30 mouse cellular contexts compared by ENCODE assay signal in genomic region chr5:120493873-120494395, GRCm38 (mm10). TPM values are rescaled to one million over a fixed set of nuclear protein-coding genes. Genes with fewer than 3 reads are reported as not detected.
DNase-seq lines count a peak whose midpoint lies in the region; ATAC-seq and TF ChIP-seq lines count a peak whose summit lies in the region.
"Had no signal": no experiment of that assay in that cellular context is flagged by ENCODE, and none has a peak within 500 bp of the region (broad histone marks: within the 10 kb centered on the region; RNA-seq: fewer than 3 reads in every experiment).

No protein-coding gene starts in this region.

- no peak for DNase-seq in frontal cortex, postnatal 10 days (ENCODE audit: low spot score in 2 of 2)
- DNase-seq in brain, embryonic 14.5 days (ENCODE audit: low read depth) = peak; percentile 42
- DNase-seq: adrenal gland, adult 8-10 months; cerebellum, adult 9-10 months; heart, postnatal 4 days; kidney, adult 8-10 months; kidney, postnatal 10 days; liver, embryonic 13.5 days; lung, adult 2 months; lung, postnatal 14 days; right cerebral cortex, postnatal 14 days; spleen, adult 18-20 months had no signal

- peaks cover 76% of the 10 kb centered on the region for H3K36me3 ChIP-seq in megakaryocyte, embryonic 14.5 days (replicated peaks; ENCODE audit: low read length)
- H3K36me3 ChIP-seq in hindbrain, embryonic 15.5 days = no peaks in the 10 kb centered on the region

- H3K9me3 ChIP-seq in megakaryocyte, embryonic 14.5 days = no peaks in the 10 kb centered on the region
- H3K9me3 ChIP-seq in hindbrain, embryonic 15.5 days = no peaks in the 10 kb centered on the region
- H3K9me3 ChIP-seq: embryonic facial prominence, embryonic 13.5 days; heart, embryonic 15.5 days; intestine, embryonic 15.5 days; limb, embryonic 12.5 days; liver, embryonic 13.5 days; midbrain, embryonic 13.5 days had no signal

- H3K4me3 ChIP-seq in megakaryocyte, embryonic 14.5 days (replicated peaks) = peak overlapping the region; percentile 20
- no peak overlapping the region for H3K4me3 ChIP-seq in hindbrain, embryonic 15.5 days
- H3K4me3 ChIP-seq: embryonic facial prominence, embryonic 13.5 days; erythroblast, embryonic 14.5 days; heart, embryonic 15.5 days; intestine, embryonic 15.5 days; limb, embryonic 12.5 days; liver, embryonic 13.5 days; midbrain, embryonic 13.5 days had no signal

- no peak overlapping the region for H3K9ac ChIP-seq in hindbrain, embryonic 15.5 days
- H3K9ac ChIP-seq: embryonic facial prominence, embryonic 13.5 days; heart, embryonic 15.5 days; intestine, embryonic 15.5 days; limb, embryonic 12.5 days; liver, embryonic 13.5 days; midbrain, embryonic 13.5 days had no signal

- H3K4me2 ChIP-seq in hindbrain, embryonic 15.5 days = no peak overlapping the region
- H3K4me2 ChIP-seq: embryonic facial prominence, embryonic 13.5 days; heart, embryonic 15.5 days; intestine, embryonic 15.5 days; limb, embryonic 12.5 days; liver, embryonic 13.5 days; midbrain, embryonic 13.5 days had no signal

- H3K27ac ChIP-seq in hindbrain, embryonic 15.5 days (replicated peaks) = no peak overlapping the region
- H3K27ac ChIP-seq: embryonic facial prominence, embryonic 13.5 days; heart, embryonic 15.5 days; intestine, embryonic 15.5 days; limb, embryonic 12.5 days; liver, embryonic 13.5 days; midbrain, embryonic 13.5 days had no signal

- WGBS in hindbrain, embryonic 15.5 days = 65% methylated on average over 9 of the region's 9 CpGs

- TF ChIP-seq CTCF in brain, embryonic 14.5 days (IDR thresholded peaks at IDR 0.05; ENCODE audit: borderline replicate concordance, extremely low read depth, insufficient read depth, insufficient read length) = no peak

- no peak for TF ChIP-seq POLR2A in brain, embryonic 14.5 days (IDR thresholded peaks at IDR 0.05; ENCODE audit: borderline replicate concordance, extremely low read depth, insufficient read depth, insufficient read length, poor library complexity, severe bottlenecking)

- 0 out of 2 replicates have a peak, but pooled peaks have one; percentile 31 for ATAC-seq in frontal cortex, adult (ENCODE audit: low TSS enrichment)
- no peak for ATAC-seq in megakaryocyte, adult 5-6 weeks (ENCODE audit: poor library complexity, severe bottlenecking)
- 0 out of 2 replicates have a peak, but pooled peaks have one; percentile 16 for ATAC-seq in hindbrain, embryonic 15.5 days (ENCODE audit: low FRiP score, low read depth)
- ATAC-seq in granulocyte monocyte progenitor cell, adult 5-6 weeks (replicated peaks; ENCODE audit: poor library complexity, severe bottlenecking) = no peak
- ATAC-seq: activated CD4-positive, CD25-positive, alpha-beta regulatory T cell, adult 4 months; forebrain, embryonic 14.5 days; intestine, embryonic 15.5 days; midbrain, embryonic 13.5 days had no signal

- peaks cover 2% of the 10 kb centered on the region for H3K27me3 ChIP-seq in megakaryocyte, embryonic 14.5 days (replicated peaks)
- H3K27me3 ChIP-seq in hindbrain, embryonic 15.5 days = no peaks in the 10 kb centered on the region
- H3K27me3 ChIP-seq: embryonic facial prominence, embryonic 13.5 days; heart, embryonic 15.5 days; intestine, embryonic 15.5 days; limb, embryonic 12.5 days; liver, embryonic 13.5 days; midbrain, embryonic 13.5 days had no signal

- no peaks in the 10 kb centered on the region; the same call in 1 of the 2 replicates for H3K4me1 ChIP-seq in megakaryocyte, embryonic 14.5 days
- H3K4me1 ChIP-seq in hindbrain, embryonic 15.5 days (replicated peaks) = peaks cover 3% of the 10 kb centered on the region; the same call in 1 of the 2 replicates
- H3K4me1 ChIP-seq: embryonic facial prominence, embryonic 13.5 days; intestine, embryonic 15.5 days; limb, embryonic 12.5 days; liver, embryonic 13.5 days had no signal

RNA-seq across cellular contexts. Expression of gene Plbd2, which starts 9.5 kb away (rescaled TPM):
- 17.5 and 24.3 TPM in 2 replicates for polyA plus RNA-seq in megakaryocyte, embryonic 14.5 days (2012; ENCODE audit: insufficient read depth, low replicate concordance)
- total RNA-seq in megakaryocyte, adult 5-6 weeks (2015) = 7.8 and 10.5 TPM in 2 replicates
- 7.9 and 10.2 TPM in 2 replicates for total RNA-seq in megakaryocyte, adult 5-6 weeks (2017)
- 16.8 and 23.2 TPM in 2 replicates for polyA plus RNA-seq in brain, embryonic 14.5 days (2012; rRNA removed)
- 35.9 and 39.0 TPM in 2 replicates for polyA plus RNA-seq in hindbrain, embryonic 15.5 days (2015; fragmentation: Nextera tagmentation; extraction: Ambion mirVana)
- 18.2 and 20.8 TPM in 2 replicates for total RNA-seq in granulocyte monocyte progenitor cell, adult 5-6 weeks (2014; fragmentation: Nextera tagmentation)
- 8.9 and 9.4 TPM in 2 replicates for total RNA-seq in granulocyte monocyte progenitor cell, adult 5-6 weeks (2017)

RNA-seq across cellular contexts. Expression of gene Slc8b1, which starts 17.0 kb away (rescaled TPM):
- 3.0 and 5.3 TPM in 2 replicates for polyA plus RNA-seq in megakaryocyte, embryonic 14.5 days (2012; ENCODE audit: insufficient read depth, low replicate concordance)
- total RNA-seq in megakaryocyte, adult 5-6 weeks (2015) = 31.7 and 36.8 TPM in 2 replicates
- total RNA-seq in megakaryocyte, adult 5-6 weeks (2017) = 44.1 and 60.5 TPM in 2 replicates
- polyA plus RNA-seq in brain, embryonic 14.5 days (2012; rRNA removed) = 3.1 and 3.5 TPM in 2 replicates
- polyA plus RNA-seq in hindbrain, embryonic 15.5 days (2015; fragmentation: Nextera tagmentation; extraction: Ambion mirVana) = 2.4 and 2.9 TPM in 2 replicates
- 24.9 and 38.3 TPM in 2 replicates for total RNA-seq in granulocyte monocyte progenitor cell, adult 5-6 weeks (2014; fragmentation: Nextera tagmentation)
- total RNA-seq in granulocyte monocyte progenitor cell, adult 5-6 weeks (2017) = 30.1 and 31.8 TPM in 2 replicates

RNA-seq across cellular contexts. Expression of gene Sds, which starts 17.6 kb away (rescaled TPM):
- not detected in 2 replicates for polyA plus RNA-seq in megakaryocyte, embryonic 14.5 days (2012; ENCODE audit: insufficient read depth, low replicate concordance)
- not detected in 2 replicates for total RNA-seq in megakaryocyte, adult 5-6 weeks (2015)
- total RNA-seq in megakaryocyte, adult 5-6 weeks (2017) = not detected in 2 replicates
- polyA plus RNA-seq in brain, embryonic 14.5 days (2012; rRNA removed) = not detected in 2 replicates
- polyA plus RNA-seq in hindbrain, embryonic 15.5 days (2015; fragmentation: Nextera tagmentation; extraction: Ambion mirVana) = not detected in 2 replicates
- total RNA-seq in granulocyte monocyte progenitor cell, adult 5-6 weeks (2014; fragmentation: Nextera tagmentation) = not detected in 2 replicates
- not detected in 2 replicates for total RNA-seq in granulocyte monocyte progenitor cell, adult 5-6 weeks (2017)
- total RNA-seq: gastrocnemius, postnatal 4 days; heart, postnatal 4 days; layer of hippocampus, postnatal 14 days; megakaryocyte progenitor cell, adult 5-6 weeks; MEL had no signal
- polyA plus RNA-seq: activated CD4-positive, CD25-positive, alpha-beta regulatory T cell, adult 4 months; embryonic facial prominence, embryonic 13.5 days; erythroblast, embryonic 14.5 days; forebrain, embryonic 14.5 days; heart, embryonic 15.5 days; intestine, embryonic 15.5 days; limb, embryonic 12.5 days; liver, embryonic 13.5 days; urinary bladder, adult 2 months had no signal

RNA-seq across cellular contexts. Expression of gene Sdsl, which starts 21.3 kb away (rescaled TPM):
- polyA plus RNA-seq in megakaryocyte, embryonic 14.5 days (2012; ENCODE audit: insufficient read depth, low replicate concordance) = 1.3 and 5.3 TPM in 2 replicates
- total RNA-seq in megakaryocyte, adult 5-6 weeks (2015) = 0.49 TPM in 1 of 2 replicates, not detected in the other
- 0.55 and 0.61 TPM in 2 replicates for total RNA-seq in megakaryocyte, adult 5-6 weeks (2017)
- 8.6 and 8.9 TPM in 2 replicates for polyA plus RNA-seq in brain, embryonic 14.5 days (2012; rRNA removed)
- polyA plus RNA-seq in hindbrain, embryonic 15.5 days (2015; fragmentation: Nextera tagmentation; extraction: Ambion mirVana) = 6.5 and 6.9 TPM in 2 replicates
- total RNA-seq in granulocyte monocyte progenitor cell, adult 5-6 weeks (2014; fragmentation: Nextera tagmentation) = 1.3 and 3.5 TPM in 2 replicates
- 2.4 and 2.8 TPM in 2 replicates for total RNA-seq in granulocyte monocyte progenitor cell, adult 5-6 weeks (2017)
- polyA plus RNA-seq: activated CD4-positive, CD25-positive, alpha-beta regulatory T cell, adult 4 months; erythroblast, embryonic 14.5 days had no signal

Comparison
In these comparisons a context has a peak if more than half of its experiments do, and no peak if none do; other contexts are left out.
1. ATAC-seq: peak in frontal cortex, adult (single experiment) and hindbrain, embryonic 15.5 days (single experiment); none in megakaryocyte, adult 5-6 weeks (single experiment) and granulocyte monocyte progenitor cell, adult 5-6 weeks (single experiment).